Mouse (Mus musculus): ENCODE measurements around the gene Csnk1g1. TPM values are rescaled to one million over a fixed set of nuclear protein-coding genes. Genes with fewer than 3 reads are reported as not detected.

The Csnk1g1 gene
- polyA plus RNA-seq, 1 experiment = 4.8 TPM

- Histone ChIP-seq H3K36me3 (ENCODE audit: control insufficient read depth, insufficient read depth, low read length) (no peaks in the 10 kb centered on the region), H3K27ac (ENCODE audit: insufficient read depth, low read length) (no peak overlapping the region), H3K4me3 (ENCODE audit: extremely low read depth, insufficient read depth, insufficient read length) (no peak overlapping the region), H3K27me3 (ENCODE audit: control insufficient read depth, insufficient read depth, low read length) (peaks cover 11% of the 10 kb centered on the region), H3K4me1 (ENCODE audit: control insufficient read depth, insufficient read depth, insufficient read length) (peaks cover 12% of the 10 kb centered on the region; the same call in 1 of the 2 replicates)
- TF ChIP-seq CTCF (IDR thresholded peaks at IDR 0.05; ENCODE audit: extremely low read depth, insufficient read depth, insufficient read length, insufficient replicate concordance) = no peak
- TF ChIP-seq POLR2A (IDR thresholded peaks at IDR 0.05; ENCODE audit: low read depth, low read length) = no peak
- WGBS = 70% methylated on average over 7 of the region's 7 CpGs
- DNase-seq (ENCODE audit: low read depth in 1 of 2, low spot score in 2 of 2) = no peak
Measured at GRCm38 (mm10) chr9:66072754-66073153, 164.0 kb downstream of the Csnk1g1 start.

GRCm38 (mm10) chr9:66078072-66078471 is 169.3 kb downstream of the Csnk1g1 start:
- WGBS = 82% methylated on average over 3 of the region's 3 CpGs
- Histone ChIP-seq H3K27ac (ENCODE audit: insufficient read depth, low read length) (no peak overlapping the region), H3K36me3 (ENCODE audit: control insufficient read depth, insufficient read depth, low read length) (no peaks in the 10 kb centered on the region), H3K27me3 (ENCODE audit: control insufficient read depth, insufficient read depth, low read length) (no peaks in the 10 kb centered on the region), H3K4me3 (ENCODE audit: extremely low read depth, insufficient read depth, insufficient read length) (no peak overlapping the region), H3K4me1 (ENCODE audit: control insufficient read depth, insufficient read depth, insufficient read length) (0 out of 2 replicates have a peak, but pooled peaks cover 1% of the 10 kb centered on the region)
- DNase-seq (ENCODE audit: low read depth in 1 of 2, low spot score in 2 of 2) = no peak
- TF ChIP-seq POLR2A (IDR thresholded peaks at IDR 0.05; ENCODE audit: low read depth, low read length) (no peak), CTCF (IDR thresholded peaks at IDR 0.05; ENCODE audit: extremely low read depth, insufficient read depth, insufficient read length, insufficient replicate concordance) (no peak)

GRCm38 (mm10) chr9:66078493-66078892 is 169.8 kb downstream of the Csnk1g1 start:
- no peak overlapping the region for H3K27ac ChIP-seq (ENCODE audit: insufficient read depth, low read length)
- 56% methylated on average over 14 of the region's 14 CpGs for WGBS
- no peaks in the 10 kb centered on the region for H3K36me3 ChIP-seq (ENCODE audit: control insufficient read depth, insufficient read depth, low read length)
- no peaks in the 10 kb centered on the region for H3K27me3 ChIP-seq (ENCODE audit: control insufficient read depth, insufficient read depth, low read length)
- no peak for TF ChIP-seq POLR2A (IDR thresholded peaks at IDR 0.05; ENCODE audit: low read depth, low read length)
- no peak for TF ChIP-seq CTCF (IDR thresholded peaks at IDR 0.05; ENCODE audit: extremely low read depth, insufficient read depth, insufficient read length, insufficient replicate concordance)
- H3K4me1 ChIP-seq (ENCODE audit: control insufficient read depth, insufficient read depth, insufficient read length) = no peaks in the 10 kb centered on the region
- no peak overlapping the region for H3K4me3 ChIP-seq (ENCODE audit: extremely low read depth, insufficient read depth, insufficient read length)
- no peak for DNase-seq (ENCODE audit: low read depth in 1 of 2, low spot score in 2 of 2)

GRCm38 (mm10) chr9:66080804-66081459 is 172.2 kb downstream of the Csnk1g1 start:
- Histone ChIP-seq H3K27me3 (ENCODE audit: control insufficient read depth, insufficient read depth, low read length) (no peaks in the 10 kb centered on the region), H3K27ac (ENCODE audit: insufficient read depth, low read length) (no peak overlapping the region), H3K36me3 (ENCODE audit: control insufficient read depth, insufficient read depth, low read length) (no peaks in the 10 kb centered on the region), H3K4me3 (ENCODE audit: extremely low read depth, insufficient read depth, insufficient read length) (no peak overlapping the region), H3K4me1 (ENCODE audit: control insufficient read depth, insufficient read depth, insufficient read length) (no peaks in the 10 kb centered on the region)
- TF ChIP-seq CTCF (IDR thresholded peaks at IDR 0.05; ENCODE audit: extremely low read depth, insufficient read depth, insufficient read length, insufficient replicate concordance) = no peak
- no peak for TF ChIP-seq POLR2A (IDR thresholded peaks at IDR 0.05; ENCODE audit: low read depth, low read length)
- no peak for DNase-seq (ENCODE audit: low read depth in 1 of 2, low spot score in 2 of 2)
- WGBS = 93% methylated on average over 3 of the region's 3 CpGs

GRCm38 (mm10) chr9:66081999-66082398 is 173.3 kb downstream of the Csnk1g1 start:
- WGBS = 75% methylated on average over 4 of the region's 4 CpGs
- no peak for TF ChIP-seq CTCF (IDR thresholded peaks at IDR 0.05; ENCODE audit: extremely low read depth, insufficient read depth, insufficient read length, insufficient replicate concordance)
- TF ChIP-seq POLR2A (IDR thresholded peaks at IDR 0.05; ENCODE audit: low read depth, low read length) = no peak
- H3K4me3 ChIP-seq (ENCODE audit: extremely low read depth, insufficient read depth, insufficient read length) = no peak overlapping the region
- no peak overlapping the region for H3K27ac ChIP-seq (ENCODE audit: insufficient read depth, low read length)
- DNase-seq (ENCODE audit: low read depth in 1 of 2, low spot score in 2 of 2) = no peak
- H3K4me1 ChIP-seq (ENCODE audit: control insufficient read depth, insufficient read depth, insufficient read length) = no peaks in the 10 kb centered on the region
- H3K27me3 ChIP-seq (ENCODE audit: control insufficient read depth, insufficient read depth, low read length) = no peaks in the 10 kb centered on the region
- H3K36me3 ChIP-seq (ENCODE audit: control insufficient read depth, insufficient read depth, low read length) = peaks cover 2% of the 10 kb centered on the region; the same call in 1 of the 2 replicates

- H3K4me3 ChIP-seq (ENCODE audit: extremely low read depth, insufficient read depth, insufficient read length) = no peak overlapping the region
- H3K4me1 ChIP-seq (ENCODE audit: control insufficient read depth, insufficient read depth, insufficient read length) = no peaks in the 10 kb centered on the region
- DNase-seq (ENCODE audit: low read depth in 1 of 2, low spot score in 2 of 2) = no peak
- H3K27me3 ChIP-seq (ENCODE audit: control insufficient read depth, insufficient read depth, low read length) = no peaks in the 10 kb centered on the region
- H3K27ac ChIP-seq (ENCODE audit: insufficient read depth, low read length) = no peak overlapping the region
- WGBS = 90% methylated on average over 3 of the region's 3 CpGs
- TF ChIP-seq POLR2A (IDR thresholded peaks at IDR 0.05; ENCODE audit: low read depth, low read length) = no peak
- H3K36me3 ChIP-seq (ENCODE audit: control insufficient read depth, insufficient read depth, low read length) = peaks cover 8% of the 10 kb centered on the region; the same call in 1 of the 2 replicates
Measured at GRCm38 (mm10) chr9:66084171-66084570, 175.4 kb downstream of the Csnk1g1 start.

GRCm38 (mm10) chr9:66087062-66087461 is 178.3 kb downstream of the Csnk1g1 start:
- peaks cover 20% of the 10 kb centered on the region for H3K36me3 ChIP-seq (ENCODE audit: control insufficient read depth, insufficient read depth, low read length)
- DNase-seq (ENCODE audit: low read depth in 1 of 2, low spot score in 2 of 2) = no peak
- no peaks in the 10 kb centered on the region for H3K4me1 ChIP-seq (ENCODE audit: control insufficient read depth, insufficient read depth, insufficient read length)
- TF ChIP-seq CTCF (IDR thresholded peaks at IDR 0.05; ENCODE audit: extremely low read depth, insufficient read depth, insufficient read length, insufficient replicate concordance) (no peak), POLR2A (IDR thresholded peaks at IDR 0.05; ENCODE audit: low read depth, low read length) (no peak)
- no peak overlapping the region for H3K27ac ChIP-seq (ENCODE audit: insufficient read depth, low read length)
- WGBS = 95% methylated on average over 7 of the region's 7 CpGs
- H3K27me3 ChIP-seq (ENCODE audit: control insufficient read depth, insufficient read depth, low read length) = no peaks in the 10 kb centered on the region
- H3K4me3 ChIP-seq (ENCODE audit: extremely low read depth, insufficient read depth, insufficient read length) = no peak overlapping the region
